ENCODE assay signal across 19 mouse cellular contexts in the genomic region with DNA sequence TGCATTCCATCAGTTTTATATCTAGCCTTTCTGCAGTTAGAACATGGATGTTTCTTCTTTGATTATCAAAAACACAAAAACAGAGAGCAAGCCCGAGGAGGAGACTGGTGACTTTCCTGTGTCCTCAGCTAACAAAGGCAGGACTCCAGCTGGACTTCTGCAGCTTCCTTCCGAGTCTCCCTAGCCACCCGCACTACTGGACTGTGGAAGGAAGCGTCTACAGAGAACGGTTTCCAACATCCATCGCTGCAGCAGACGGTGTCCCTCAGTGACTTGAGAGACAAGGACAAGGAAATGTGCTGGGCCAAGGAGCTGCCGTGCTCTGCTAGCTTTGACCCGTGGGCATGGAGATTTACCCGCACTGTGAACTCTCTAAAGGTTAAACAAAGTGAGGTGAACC. TPM values are rescaled to one million over a fixed set of nuclear protein-coding genes. Genes with fewer than 3 reads are reported as not detected.
DNase-seq lines count a peak whose midpoint lies in the region; ATAC-seq and TF ChIP-seq lines count a peak whose summit lies in the region.
"Had no signal": no experiment of that assay in that cellular context is flagged by ENCODE, and none has a peak within 500 bp of the region (broad histone marks: within the 10 kb centered on the region; RNA-seq: fewer than 3 reads in every experiment).

No protein-coding gene starts in this region.

- H3K9me3 ChIP-seq in heart, postnatal 0 days (replicated peaks; ENCODE audit: control insufficient read depth, low read length) = no peaks in the 10 kb centered on the region
- H3K9me3 ChIP-seq: embryonic facial prominence, embryonic 12.5 days; forebrain, embryonic 15.5 days; hindbrain, embryonic 10.5 days; intestine, embryonic 15.5 days had no signal

- no peak overlapping the region for H3K9ac ChIP-seq in heart, postnatal 0 days (replicated peaks; ENCODE audit: low read depth, low read length)
- H3K9ac ChIP-seq: embryonic facial prominence, embryonic 12.5 days; forebrain, embryonic 15.5 days; hindbrain, embryonic 14.5 days; intestine, embryonic 15.5 days had no signal

- DNase-seq in heart, adult 11 months = peak; percentile 96
- no peak for DNase-seq in heart, postnatal 36 days
- DNase-seq in heart, postnatal 0 days (ENCODE audit: low spot score) = no peak
- no peak for DNase-seq in heart, postnatal 4 days
- DNase-seq in kidney, postnatal 36 days = peak; percentile 11 to 23
- DNase-seq in kidney, adult 18-20 months = no peak
- DNase-seq in left cerebral cortex, postnatal 14 days (ENCODE audit: low spot score in 2 of 2) = no peak
- no peak for DNase-seq in thymus, postnatal 25 days
- DNase-seq: adrenal gland, postnatal 10 days; cerebellum, adult 11-12 months; cerebellum, adult 9-10 months; cerebellum, postnatal 25 days; gastrocnemius, postnatal 14 days had no signal

- peak overlapping the region; percentile 46 for H3K27ac ChIP-seq in heart, postnatal 0 days (ENCODE audit: low read depth)
- H3K27ac ChIP-seq: embryonic facial prominence, embryonic 12.5 days; forebrain, embryonic 15.5 days; hindbrain, embryonic 10.5 days; hindbrain, embryonic 14.5 days; intestine, embryonic 15.5 days had no signal

- H3K27me3 ChIP-seq in heart, postnatal 0 days (ENCODE audit: control insufficient read depth, insufficient read depth, low read length) = no peaks in the 10 kb centered on the region
- H3K27me3 ChIP-seq: embryonic facial prominence, embryonic 12.5 days; forebrain, embryonic 15.5 days; intestine, embryonic 15.5 days had no signal

- TF ChIP-seq EP300 in heart, postnatal 0 days (IDR thresholded peaks at IDR 0.05; ENCODE audit: low read depth) = no peak

- H3K4me3 ChIP-seq in heart, postnatal 0 days (ENCODE audit: low read depth, low read length) = no peak overlapping the region
- H3K4me3 ChIP-seq: embryonic facial prominence, embryonic 12.5 days; forebrain, embryonic 15.5 days; hindbrain, embryonic 10.5 days; intestine, embryonic 15.5 days had no signal

- intact Hi-C loops in heart, postnatal 36 days (cut with DNase I) = no loop called here
- intact Hi-C loops in left cerebral cortex, postnatal 14 days (cut with DNase I) = no loop called here

- no peaks in the 10 kb centered on the region for H3K4me1 ChIP-seq in heart, postnatal 0 days (ENCODE audit: control insufficient read depth, insufficient read depth)
- H3K4me1 ChIP-seq: embryonic facial prominence, embryonic 12.5 days; forebrain, embryonic 15.5 days; hindbrain, embryonic 10.5 days; intestine, embryonic 15.5 days had no signal

- H3K4me2 ChIP-seq in heart, postnatal 0 days (ENCODE audit: low read depth, low read length) = no peak overlapping the region
- H3K4me2 ChIP-seq: embryonic facial prominence, embryonic 12.5 days; forebrain, embryonic 15.5 days; hindbrain, embryonic 14.5 days; intestine, embryonic 15.5 days had no signal

- TF ChIP-seq CTCF in heart, postnatal 0 days (IDR thresholded peaks at IDR 0.05; ENCODE audit: low read depth) = no peak

- 81% methylated on average over 10 of the region's 10 CpGs for whole genome bisulfite sequencing in heart, postnatal 0 days

- H3K36me3 ChIP-seq in heart, postnatal 0 days (replicated peaks; ENCODE audit: control insufficient read depth, insufficient read depth, low read length) = peaks cover 59% of the 10 kb centered on the region

- ATAC-seq in heart, postnatal 0 days (ENCODE audit: insufficient read depth, low read depth) = peak; percentile 17; the same call in 1 of the 2 replicates
- ATAC-seq: forebrain, embryonic 15.5 days; intestine, embryonic 15.5 days had no signal

RNA-seq across cellular contexts. Expression of gene Papln, which starts 29.4 kb away (rescaled TPM):
- 10 to 100 TPM; 10.2 to 11.4 TPM for total RNA-seq in heart, postnatal 36 days (2021)
- total RNA-seq in heart, postnatal 0 days (2014; rRNA removed; ENCODE audit: low replicate concordance) = 11.7 and 13.1 TPM in 2 replicates
- polyA plus RNA-seq in heart, postnatal 0 days (2015; fragmentation: Nextera tagmentation; extraction: Ambion mirVana) = 1.2 and 1.4 TPM in 2 replicates
- total RNA-seq in heart, postnatal 4 days (2021) = 10 to 100 TPM; 13.2 to 15.7 TPM
- 10 to 100 TPM; 14.4 TPM for total RNA-seq in left cerebral cortex, postnatal 14 days (2021)
- polyA plus RNA-seq: C2C12 had no signal

RNA-seq across cellular contexts. Expression of gene Psen1, which starts 46.1 kb away (rescaled TPM):
- 10 to 100 TPM; 33.3 to 35.6 TPM for total RNA-seq in heart, postnatal 36 days (2021)
- 27.6 and 28.9 TPM in 2 replicates for total RNA-seq in heart, postnatal 0 days (2014; rRNA removed; ENCODE audit: low replicate concordance)
- polyA plus RNA-seq in heart, postnatal 0 days (2015; fragmentation: Nextera tagmentation; extraction: Ambion mirVana) = 29.9 and 33.3 TPM in 2 replicates
- total RNA-seq in heart, postnatal 4 days (2021) = 10 to 100 TPM; 43.7 to 44.7 TPM
- total RNA-seq in left cerebral cortex, postnatal 14 days (2021) = 10 to 100 TPM; 61.9 to 63.5 TPM

Comparison
In these comparisons a context has a peak if more than half of its experiments do, and no peak if none do; other contexts are left out.
1. DNase-seq: peak in heart, adult 11 months (single experiment) and kidney, postnatal 36 days (2 of 2); none in heart, postnatal 36 days (0 of 2), heart, postnatal 0 days (single experiment), heart, postnatal 4 days (single experiment), kidney, adult 18-20 months (single experiment), left cerebral cortex, postnatal 14 days (0 of 2) and thymus, postnatal 25 days (single experiment).